Mouse (Mus musculus): ENCODE data around the gene S100a5.

DNA sequence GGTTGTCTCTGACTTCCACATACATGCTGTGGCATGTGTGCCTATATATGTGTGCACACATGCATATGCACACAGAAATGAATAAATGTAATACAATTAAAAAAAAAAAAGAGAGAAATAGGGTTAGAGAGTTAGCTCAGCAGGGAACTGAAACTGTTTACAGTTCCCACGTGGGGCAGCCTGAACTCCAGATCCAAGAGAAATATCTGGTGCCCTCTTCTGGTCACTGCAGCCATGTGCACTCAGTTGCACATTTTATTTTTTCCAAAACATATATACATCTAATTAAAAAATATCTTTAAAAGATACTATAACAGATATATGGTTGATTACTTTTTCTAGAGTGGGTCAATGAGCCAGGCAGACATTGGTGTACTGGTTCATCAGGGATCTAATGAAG lies 9.3 kb downstream of the S100a5 start:
- TF ChIP-seq CTCF (IDR thresholded peaks at IDR 0.05; ENCODE audit: low read depth, low read length) = no peak
- no peak for TF ChIP-seq POLR2A (IDR thresholded peaks at IDR 0.05; ENCODE audit: borderline replicate concordance, low read depth, low read length)
